Mouse (Mus musculus) ES-Bruce4 (cell line): ENCODE measurements around the gene Nenf.

Experiments
- EP300 ChIP-seq: IDR thresholded peaks from 2 replicates; pipeline ENCODE4 v1.6.1; 2011; ENCODE audit warnings: low read depth, low read length; ENCODE audit not compliant: insufficient read depth
- POLR2A ChIP-seq: IDR thresholded peaks from one replicate; pipeline ENCODE4 v1.8.1; 2011; ENCODE audit warnings: low read length; ENCODE audit not compliant: insufficient read depth

DNA sequence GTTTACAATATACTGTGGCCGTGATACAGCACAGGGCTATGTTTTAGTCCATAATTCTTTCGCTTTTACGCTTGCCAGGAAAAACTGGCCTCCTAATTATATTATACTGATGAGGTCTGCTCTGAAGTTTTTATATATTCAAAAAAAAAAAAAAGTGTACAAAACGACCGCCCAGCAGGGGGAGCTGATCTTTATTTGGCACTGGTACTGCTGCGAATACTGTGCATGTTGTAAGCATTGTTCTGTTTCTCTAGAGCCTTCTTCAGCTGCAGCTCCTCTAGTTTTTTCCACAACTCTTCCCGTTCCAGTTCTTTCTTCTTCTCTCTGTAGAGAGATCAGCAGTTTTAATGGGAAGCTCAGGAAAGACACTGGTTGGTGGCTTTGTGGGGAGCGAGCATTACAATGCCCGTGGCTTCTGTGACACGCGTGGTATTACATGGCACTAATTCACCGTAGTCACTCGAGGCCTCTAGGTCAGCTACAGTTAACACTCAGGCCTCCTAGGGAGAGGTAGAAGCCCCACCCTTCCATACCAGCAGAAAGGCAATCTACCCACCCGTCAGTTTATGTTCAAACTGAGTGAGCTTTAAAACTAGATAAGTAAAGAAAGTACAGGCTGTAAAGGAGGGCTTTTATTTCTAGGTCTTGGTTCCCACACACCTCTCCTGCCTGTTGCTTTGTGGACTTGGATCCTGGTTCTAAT lies 34.9 kb upstream of the Nenf start:
- TF ChIP-seq POLR2A (no peak), EP300 (no peak)
